Mouse (Mus musculus) hindbrain, embryonic 13.5 days (tissue): Measurements from ENCODE around the gene Aldh3b1. TPM values are rescaled to one million over a fixed set of nuclear protein-coding genes. Genes with fewer than 3 reads are reported as not detected.

Experiments
- polyA plus RNA-seq: library from polyadenylated mRNA; unstranded; fragments of >200 nt; fragmentation: Nextera tagmentation; extraction: Ambion mirVana; gene quantifications from 2 replicates; pipeline ENCODE4 v1.2.1, GENCODE M21; 2015

The Aldh3b1 gene
- polyA plus RNA-seq, 1 experiment from 2014 or later: 2.1 TPM

Other genes starting within 250 kb of the Aldh3b1 start
- 1.4 and 2.0 TPM in 2 replicates for gene Lrp5, start 243.2 kb downstream of the Aldh3b1 start, polyA plus RNA-seq
- gene 1810055G02Rik, start 221.5 kb downstream of the Aldh3b1 start, polyA plus RNA-seq: 33.5 and 33.9 TPM in 2 replicates
- gene Kmt5b, start 162.4 kb downstream of the Aldh3b1 start, polyA plus RNA-seq: 54.4 and 57.5 TPM in 2 replicates
- gene Chka, start 78.0 kb downstream of the Aldh3b1 start, polyA plus RNA-seq: 52.9 TPM in 2 replicates
- gene Tcirg1, start 22.7 kb downstream of the Aldh3b1 start, polyA plus RNA-seq: 15.0 and 15.8 TPM in 2 replicates
- gene Ndufs8, start 17.0 kb downstream of the Aldh3b1 start, polyA plus RNA-seq: 261 and 264 TPM in 2 replicates
- 10.1 and 13.2 TPM in 2 replicates for gene Unc93b1, start 5.4 kb upstream of the Aldh3b1 start, polyA plus RNA-seq
- gene Aldh3b3, start 28.8 kb upstream of the Aldh3b1 start, polyA plus RNA-seq: not detected in 2 replicates
- 0.22 and 0.32 TPM in 2 replicates for gene Aldh3b2, start 42.5 kb upstream of the Aldh3b1 start, polyA plus RNA-seq
- gene Acy3, start 56.8 kb upstream of the Aldh3b1 start, polyA plus RNA-seq: 2.3 TPM in 2 replicates
- gene Tbx10, start 62.9 kb upstream of the Aldh3b1 start, polyA plus RNA-seq: 0.32 and 1.2 TPM in 2 replicates
- 22.3 and 27.5 TPM in 2 replicates for gene Nudt8, start 70.8 kb upstream of the Aldh3b1 start, polyA plus RNA-seq
- gene Gm49405, start 70.8 kb upstream of the Aldh3b1 start, polyA plus RNA-seq: 5.2 and 5.3 TPM in 2 replicates
- 6.5 and 7.8 TPM in 2 replicates for gene Doc2g, start 73.5 kb upstream of the Aldh3b1 start, polyA plus RNA-seq
- gene Ndufv1, start 83.0 kb upstream of the Aldh3b1 start, polyA plus RNA-seq: 220 and 241 TPM in 2 replicates
- gene Gstp1, start 108.2 kb upstream of the Aldh3b1 start, polyA plus RNA-seq: 418 and 433 TPM in 2 replicates
- gene Gstp2, start 116.2 kb upstream of the Aldh3b1 start, polyA plus RNA-seq: 1.4 and 4.4 TPM in 2 replicates
- gene Gstp3, start 129.8 kb upstream of the Aldh3b1 start, polyA plus RNA-seq: not detected in 2 replicates
- not detected in 2 replicates for gene Cabp2, start 151.8 kb upstream of the Aldh3b1 start, polyA plus RNA-seq
- gene Cdk2ap2, start 167.4 kb upstream of the Aldh3b1 start, polyA plus RNA-seq: 79.8 and 81.0 TPM in 2 replicates
- gene Pitpnm1, start 170.2 kb upstream of the Aldh3b1 start, polyA plus RNA-seq: 43.3 and 48.5 TPM in 2 replicates
- gene Aip, start 196.1 kb upstream of the Aldh3b1 start, polyA plus RNA-seq: 90.3 and 91.7 TPM in 2 replicates
- not detected in 2 replicates for gene Gpr152, start 210.0 kb upstream of the Aldh3b1 start, polyA plus RNA-seq
- 0.29 and 0.30 TPM in 2 replicates for gene Cabp4, start 214.2 kb upstream of the Aldh3b1 start, polyA plus RNA-seq
- 128 and 130 TPM in 2 replicates for gene Coro1b, start 218.8 kb upstream of the Aldh3b1 start, polyA plus RNA-seq
- gene Ptprcap, start 223.8 kb upstream of the Aldh3b1 start, polyA plus RNA-seq: 0.47 and 0.66 TPM in 2 replicates
- gene Rps6kb2, start 233.5 kb upstream of the Aldh3b1 start, polyA plus RNA-seq: 61.6 and 64.3 TPM in 2 replicates
- 5.1 and 5.6 TPM in 2 replicates for gene Carns1, start 245.7 kb upstream of the Aldh3b1 start, polyA plus RNA-seq